Mouse (Mus musculus): Measurements from ENCODE around the gene Eea1. TPM values are rescaled to one million over a fixed set of nuclear protein-coding genes. Genes with fewer than 3 reads are reported as not detected.

Eea1 gene
- total RNA-seq, 2 experiments from 2014 or later: 24.1 to 39.9 TPM

DNA sequence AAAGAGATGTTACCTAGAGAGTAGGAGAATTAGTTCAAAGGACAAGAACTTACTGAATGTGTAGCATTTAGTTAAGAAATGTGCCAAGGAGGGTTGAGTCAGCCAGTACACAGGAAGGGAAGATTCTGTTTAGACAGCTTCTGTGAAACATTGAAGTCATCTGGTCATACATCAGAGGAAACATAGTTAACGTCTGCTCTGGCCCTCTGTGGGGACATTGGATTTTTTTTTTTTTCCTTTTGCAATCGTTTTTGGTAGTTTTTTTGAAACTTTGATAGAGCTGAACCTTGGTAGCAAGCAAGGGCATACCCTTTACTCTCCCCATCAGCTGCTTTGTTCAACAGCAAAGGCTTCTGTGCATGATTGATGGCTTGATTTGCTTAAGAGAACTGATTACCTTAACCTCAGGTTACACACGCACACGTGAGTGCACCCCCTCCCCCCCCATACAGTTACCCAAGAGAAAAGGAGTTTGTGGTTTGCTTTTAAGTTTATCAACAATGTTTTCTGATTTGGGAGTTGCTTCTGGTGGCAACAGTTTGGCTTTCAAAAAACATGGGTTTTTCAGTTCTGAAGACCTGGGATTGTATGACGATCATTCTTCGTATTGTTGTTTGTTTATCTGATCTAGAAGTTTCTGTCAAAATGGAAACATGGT lies 1.4 kb downstream of the Eea1 start:
- ATAC-seq (replicated peaks; ENCODE audit: low FRiP score, low TSS enrichment, poor library complexity, severe bottlenecking): no peak

- ATAC-seq (replicated peaks; ENCODE audit: low FRiP score, low TSS enrichment, poor library complexity, severe bottlenecking): no peak
These were observed 4.6 kb downstream of the Eea1 start for GRCm38 (mm10) chr10:95945086-95945485.

GRCm38 (mm10) chr10:95949410-95949809 lies 9.0 kb downstream of the Eea1 start:
- no peak for ATAC-seq (replicated peaks; ENCODE audit: low FRiP score, low TSS enrichment, poor library complexity, severe bottlenecking)

- no peak for ATAC-seq (replicated peaks; ENCODE audit: low FRiP score, low TSS enrichment, poor library complexity, severe bottlenecking)
These were observed 9.7 kb downstream of the Eea1 start for GRCm38 (mm10) chr10:95950194-95950593.

DNA sequence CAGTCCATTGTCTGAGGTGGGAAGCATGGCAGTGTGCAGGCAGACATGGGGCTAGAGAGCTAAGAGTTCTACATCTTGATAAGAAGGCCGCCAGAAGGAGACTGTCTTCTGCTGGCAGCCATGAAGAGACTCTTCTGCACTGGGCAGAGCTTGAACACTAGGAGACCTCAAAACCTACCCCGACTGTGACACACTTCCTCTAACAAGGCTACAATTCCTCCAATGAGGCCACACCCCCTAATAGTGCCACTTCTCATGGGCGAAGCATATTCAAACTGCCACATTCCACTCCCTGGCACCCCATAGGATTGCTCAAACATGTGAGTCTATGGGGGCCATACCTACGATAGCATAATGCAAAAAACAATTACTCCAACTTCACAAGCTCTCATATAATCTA lies 10.3 kb downstream of the Eea1 start:
- ATAC-seq (replicated peaks; ENCODE audit: low FRiP score, low TSS enrichment, poor library complexity, severe bottlenecking): no peak

DNA sequence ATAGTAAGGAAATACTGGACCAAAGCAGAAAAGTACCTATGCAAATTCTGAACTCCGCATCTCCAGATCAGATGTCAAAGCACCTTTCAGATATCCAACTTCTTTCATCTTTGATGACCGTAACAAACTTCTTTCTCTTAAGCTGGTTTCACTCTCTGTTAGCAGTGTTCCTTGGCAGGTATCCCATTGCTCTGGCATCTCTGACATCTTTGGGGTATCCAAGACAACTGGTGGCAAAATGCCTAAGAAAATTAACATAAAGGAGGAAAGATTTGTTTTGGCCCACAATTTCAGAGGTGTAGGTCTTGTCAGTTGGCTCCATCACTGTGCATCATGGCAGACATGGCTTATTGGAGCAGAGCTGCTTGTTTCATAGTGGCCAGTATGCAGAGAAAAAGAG lies 10.9 kb downstream of the Eea1 start:
- no peak for ATAC-seq (replicated peaks; ENCODE audit: low FRiP score, low TSS enrichment, poor library complexity, severe bottlenecking)

GRCm38 (mm10) chr10:95956629-95957028 lies 16.2 kb downstream of the Eea1 start:
- ATAC-seq (replicated peaks; ENCODE audit: low FRiP score, low TSS enrichment, poor library complexity, severe bottlenecking): no peak

GRCm38 (mm10) chr10:95957574-95957973 lies 17.1 kb downstream of the Eea1 start:
- no peak for ATAC-seq (replicated peaks; ENCODE audit: low FRiP score, low TSS enrichment, poor library complexity, severe bottlenecking)

DNA sequence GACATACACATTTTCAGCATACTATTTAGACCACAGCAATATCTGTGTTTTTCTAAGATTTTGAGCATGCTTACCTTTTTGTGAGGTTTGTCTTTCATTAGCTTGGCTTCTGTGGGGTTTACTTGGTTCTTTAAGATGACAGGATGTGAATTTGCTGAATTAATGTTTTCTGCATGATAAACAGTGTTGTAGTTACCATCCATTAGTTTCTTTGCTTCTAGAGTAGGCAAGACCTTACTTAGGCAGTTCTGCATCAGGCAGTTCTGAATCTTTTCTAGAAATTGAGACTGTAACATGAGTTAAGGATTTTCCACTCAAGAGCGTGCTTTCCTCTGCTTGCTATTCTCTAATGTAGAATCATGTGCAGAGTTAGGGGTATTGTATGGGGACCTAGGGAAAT lies 24.2 kb downstream of the Eea1 start:
- ATAC-seq (replicated peaks; ENCODE audit: low FRiP score, low TSS enrichment, poor library complexity, severe bottlenecking): no peak

GRCm38 (mm10) chr10:95969694-95970093 lies 29.2 kb downstream of the Eea1 start:
- no peak for ATAC-seq (replicated peaks; ENCODE audit: low FRiP score, low TSS enrichment, poor library complexity, severe bottlenecking)

- peak; percentile 69 for ATAC-seq (replicated peaks; ENCODE audit: low FRiP score, low TSS enrichment, poor library complexity, severe bottlenecking)
These were observed 30.3 kb downstream of the Eea1 start for GRCm38 (mm10) chr10:95970744-95971212.

- 0 out of 2 replicates have a peak, but pooled peaks have one; percentile 35 for ATAC-seq (replicated peaks; ENCODE audit: low FRiP score, low TSS enrichment, poor library complexity, severe bottlenecking)
These were observed 30.9 kb downstream of the Eea1 start for GRCm38 (mm10) chr10:95971341-95971740.

DNA sequence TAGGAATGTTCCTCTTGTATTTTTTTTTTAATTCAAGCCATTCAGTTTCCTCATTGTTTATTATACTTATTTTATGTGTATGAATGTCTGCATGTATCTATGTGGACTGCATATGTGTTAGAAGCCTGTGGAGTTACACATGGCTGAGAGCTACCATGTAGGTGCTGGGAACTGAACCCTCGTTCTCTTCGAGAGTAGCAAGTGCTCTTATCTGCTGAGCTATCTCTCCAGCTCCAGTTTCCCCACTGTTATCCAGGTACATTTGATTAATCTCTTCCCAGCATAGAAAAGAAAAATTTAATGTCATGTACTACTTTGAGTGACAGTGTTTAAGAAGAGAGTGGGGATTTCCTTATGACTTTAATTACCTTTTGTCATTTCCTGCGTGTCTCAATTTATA lies 31.5 kb downstream of the Eea1 start:
- ATAC-seq (replicated peaks; ENCODE audit: low FRiP score, low TSS enrichment, poor library complexity, severe bottlenecking): no peak

GRCm38 (mm10) chr10:95974462-95974861 lies 34.0 kb downstream of the Eea1 start:
- peak; percentile 42; the same call in 1 of the 2 replicates for ATAC-seq (replicated peaks; ENCODE audit: low FRiP score, low TSS enrichment, poor library complexity, severe bottlenecking)

DNA sequence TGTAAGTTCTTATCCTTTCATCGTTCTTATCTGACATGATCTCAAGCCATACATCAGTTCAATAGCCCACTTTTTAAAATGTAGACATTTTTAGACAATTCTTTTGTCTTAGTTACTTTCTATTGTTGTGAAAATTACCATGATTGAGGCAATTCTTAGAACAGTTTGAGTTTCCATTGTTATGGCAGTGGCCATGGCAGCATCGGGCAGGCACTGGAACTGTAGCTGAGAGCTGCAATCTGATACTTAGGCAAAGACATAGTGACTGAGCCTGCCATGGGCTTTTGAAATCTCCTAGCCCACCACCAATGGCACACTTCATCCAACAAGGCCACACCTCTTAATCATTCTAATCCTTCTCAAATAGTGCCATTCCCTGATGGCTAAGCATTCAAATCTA lies 36.3 kb downstream of the Eea1 start:
- ATAC-seq (replicated peaks; ENCODE audit: low FRiP score, low TSS enrichment, poor library complexity, severe bottlenecking): no peak

DNA sequence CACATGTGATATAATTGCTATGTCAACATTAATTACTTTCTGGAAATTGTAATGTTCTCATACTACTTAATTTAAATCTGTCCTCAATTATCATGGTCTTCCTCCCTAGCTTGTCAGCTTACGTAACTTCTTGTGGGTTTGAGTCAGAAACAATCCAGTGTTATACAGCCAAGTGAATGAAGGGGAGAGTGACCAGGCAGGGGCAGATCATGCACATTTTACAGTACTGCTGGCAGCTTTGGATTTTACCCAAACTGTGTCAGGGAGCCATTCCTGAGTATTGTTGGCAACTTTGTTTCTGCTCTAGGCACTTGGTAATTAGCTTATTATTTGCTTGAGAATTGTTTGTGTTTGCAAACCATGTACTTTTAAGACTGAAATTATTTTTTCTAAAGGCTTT lies 49.3 kb downstream of the Eea1 start:
- no peak for ATAC-seq (replicated peaks; ENCODE audit: low FRiP score, low TSS enrichment, poor library complexity, severe bottlenecking)

DNA sequence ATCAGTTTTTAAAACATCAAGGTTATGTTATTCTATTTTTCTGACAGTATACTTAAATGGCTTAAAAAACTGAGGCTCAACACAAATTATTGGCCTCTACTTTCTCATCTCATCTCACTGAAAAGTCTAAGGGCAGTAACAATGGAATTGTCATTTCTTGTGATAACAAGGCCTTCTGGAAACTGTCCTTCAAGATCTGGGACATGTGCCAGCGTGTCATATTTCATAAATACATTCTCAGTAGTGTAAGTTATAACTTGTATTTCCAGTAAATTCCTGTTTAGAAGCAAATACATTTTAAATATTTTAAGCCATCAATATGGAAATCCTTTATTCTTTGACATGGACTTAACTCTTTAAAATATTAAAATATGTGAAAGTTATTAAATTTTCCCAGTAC lies 50.7 kb downstream of the Eea1 start:
- ATAC-seq (replicated peaks; ENCODE audit: low FRiP score, low TSS enrichment, poor library complexity, severe bottlenecking): no peak

DNA sequence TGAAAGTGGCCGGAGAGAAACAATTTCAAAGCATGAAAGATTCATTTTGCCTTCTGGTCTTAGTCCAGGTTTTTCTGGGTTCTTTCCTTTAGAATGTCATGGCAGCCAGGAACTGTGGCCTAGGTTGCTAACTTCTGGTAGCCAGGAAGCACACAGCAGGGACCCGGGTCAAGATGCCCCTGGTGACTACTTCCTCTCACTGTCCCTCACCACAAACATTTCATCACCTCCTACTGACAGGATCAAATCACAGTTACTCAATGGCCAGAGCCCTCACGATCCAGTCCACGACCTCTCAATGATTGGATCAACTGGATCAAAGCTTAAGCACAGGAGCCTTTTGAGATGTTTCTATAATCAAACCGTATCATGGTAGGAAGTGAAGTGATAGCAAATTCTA lies 60.5 kb downstream of the Eea1 start:
- ATAC-seq (replicated peaks; ENCODE audit: low FRiP score, low TSS enrichment, poor library complexity, severe bottlenecking): no peak

- ATAC-seq (replicated peaks; ENCODE audit: low FRiP score, low TSS enrichment, poor library complexity, severe bottlenecking): no peak
These were observed 75.3 kb downstream of the Eea1 start for GRCm38 (mm10) chr10:96015738-96016137.

DNA sequence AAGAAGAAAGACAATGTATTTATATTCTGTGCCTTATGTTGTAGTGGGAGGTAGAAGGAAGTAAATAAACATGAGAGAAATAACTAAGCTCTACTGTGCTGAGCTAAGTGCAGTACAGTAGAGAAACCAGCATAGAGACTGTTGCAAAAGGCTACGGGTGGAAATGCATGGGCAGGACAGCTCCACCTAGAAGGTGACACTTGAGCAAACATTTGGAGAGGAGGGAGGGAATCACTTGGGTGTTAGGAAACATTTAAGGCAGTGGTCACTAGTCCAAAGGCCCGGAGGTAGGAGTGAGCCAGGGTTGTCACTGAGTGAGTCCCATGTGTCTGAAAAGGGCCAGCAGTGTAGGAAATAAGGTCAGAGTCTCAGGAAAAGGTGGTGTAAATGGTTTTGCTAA lies 77.0 kb downstream of the Eea1 start:
- no peak for ATAC-seq (replicated peaks; ENCODE audit: low FRiP score, low TSS enrichment, poor library complexity, severe bottlenecking)

- ATAC-seq (replicated peaks; ENCODE audit: low FRiP score, low TSS enrichment, poor library complexity, severe bottlenecking): peak; percentile 75
These were observed 93.0 kb downstream of the Eea1 start for GRCm38 (mm10) chr10:96033356-96033984.

All from megakaryocyte-erythroid progenitor cell, adult 5-6 weeks (primary cell).